Mouse (Mus musculus): ENCODE measurements at regions not wholly inside any gene's neighbourhood (a gene's known extent, or its start where the extent isn't known, plus 50 kb on each side); places are given as distances from the start of the nearest gene placed in this dataset.

GRCm38 (mm10) chr4:153593291-153593690, 110.7 kb upstream of the Ajap1 start:
- H3K36me3 ChIP-seq (ENCODE audit: insufficient read depth) = no peaks in the 10 kb centered on the region
- no peaks in the 10 kb centered on the region for H3K4me1 ChIP-seq (ENCODE audit: insufficient read depth)
- no peak for TF ChIP-seq CTCF (IDR thresholded peaks at IDR 0.05; ENCODE audit: low read depth)
- H3K27me3 ChIP-seq (ENCODE audit: insufficient read depth, low read length) = no peaks in the 10 kb centered on the region
- H3K27ac ChIP-seq (ENCODE audit: low read depth) = no peak overlapping the region
- ATAC-seq (ENCODE audit: insufficient read depth) (no peak), DNase-seq (no peak)
- WGBS = 24% methylated on average over 11 of the region's 11 CpGs
- no peaks in the 10 kb centered on the region for H3K9me3 ChIP-seq (ENCODE audit: low read depth, low read length)
- H3K4me3 ChIP-seq (ENCODE audit: low read depth, low read length) = no peak overlapping the region
- H3K4me2 ChIP-seq = no peak overlapping the region
- H3K9ac ChIP-seq = no peak overlapping the region

GRCm38 (mm10) chr4:153599794-153600370, 117.3 kb upstream of the Ajap1 start:
- TF ChIP-seq CTCF (IDR thresholded peaks at IDR 0.05; ENCODE audit: low read depth) = no peak
- no peak overlapping the region for H3K27ac ChIP-seq (ENCODE audit: low read depth)
- H3K4me1 ChIP-seq (ENCODE audit: insufficient read depth) = no peaks in the 10 kb centered on the region
- H3K4me2 ChIP-seq = no peak overlapping the region
- no peak for DNase-seq
- H3K27me3 ChIP-seq (ENCODE audit: insufficient read depth, low read length) = no peaks in the 10 kb centered on the region
- no peak overlapping the region for H3K9ac ChIP-seq
- no peak; the same call in 1 of the 2 replicates for ATAC-seq (ENCODE audit: insufficient read depth)
- no peaks in the 10 kb centered on the region for H3K36me3 ChIP-seq (ENCODE audit: insufficient read depth)
- H3K9me3 ChIP-seq (ENCODE audit: low read depth, low read length) = no peaks in the 10 kb centered on the region
- 34% methylated on average over 11 of the region's 11 CpGs for WGBS
- no peak overlapping the region for H3K4me3 ChIP-seq (ENCODE audit: low read depth, low read length)

- TF ChIP-seq CTCF (IDR thresholded peaks at IDR 0.05; ENCODE audit: low read depth) = no peak
- WGBS = 79% methylated on average over 4 of the region's 4 CpGs
- no peaks in the 10 kb centered on the region for H3K36me3 ChIP-seq (ENCODE audit: insufficient read depth)
- H3K4me1 ChIP-seq (ENCODE audit: insufficient read depth) = no peaks in the 10 kb centered on the region
- no peak overlapping the region for H3K9ac ChIP-seq
- no peak for DNase-seq
- H3K9me3 ChIP-seq (ENCODE audit: low read depth, low read length) = no peaks in the 10 kb centered on the region
- no peaks in the 10 kb centered on the region for H3K27me3 ChIP-seq (ENCODE audit: insufficient read depth, low read length)
- H3K4me2 ChIP-seq = no peak overlapping the region
- no peak for ATAC-seq (ENCODE audit: insufficient read depth)
- no peak overlapping the region for H3K27ac ChIP-seq (ENCODE audit: low read depth)
- no peak overlapping the region for H3K4me3 ChIP-seq (ENCODE audit: low read depth, low read length)
Measured at GRCm38 (mm10) chr4:153602496-153602895, 119.9 kb upstream of the Ajap1 start.

DNA sequence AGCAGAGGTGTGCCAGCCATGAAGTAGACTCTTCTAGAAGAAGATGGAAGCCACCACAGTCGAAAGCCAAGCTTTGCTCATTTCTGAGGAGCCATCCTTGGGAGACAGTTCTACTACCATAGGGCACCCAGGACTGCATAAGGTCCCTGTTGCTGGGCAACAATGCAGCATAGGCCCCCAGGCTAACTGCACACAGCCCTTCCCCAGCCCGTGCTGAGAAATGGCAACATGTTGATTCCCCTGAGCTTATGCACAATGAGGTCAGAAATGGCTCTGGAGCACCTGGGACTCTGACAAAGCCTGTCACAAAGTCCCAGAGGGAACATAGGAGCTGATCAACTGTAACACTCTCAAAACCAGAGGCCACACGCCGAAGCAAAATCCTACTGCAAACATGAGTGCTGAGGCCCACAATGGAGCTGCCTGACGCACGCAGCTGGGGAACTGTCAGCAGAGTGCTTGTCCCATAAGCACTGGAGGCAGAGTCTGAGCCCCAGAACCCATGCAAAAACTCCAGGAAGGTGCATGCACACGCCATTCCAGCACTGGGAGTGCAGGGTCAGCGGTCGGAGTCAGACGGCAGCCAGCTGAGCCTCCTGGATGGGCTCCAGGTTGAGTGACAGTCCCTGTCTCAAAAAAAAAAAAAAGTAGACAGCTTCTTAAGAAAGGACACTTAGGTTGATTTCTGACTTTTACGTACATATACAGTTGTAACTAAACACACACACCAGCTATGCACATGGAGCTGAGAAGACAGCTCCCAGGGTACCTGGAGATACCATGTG, 120.6 kb upstream of the Ajap1 start:
- 67% methylated on average over 11 of the region's 11 CpGs for WGBS
- Histone ChIP-seq H3K4me2 (no peak overlapping the region), H3K4me3 (ENCODE audit: low read depth, low read length) (no peak overlapping the region), H3K27me3 (ENCODE audit: insufficient read depth, low read length) (no peaks in the 10 kb centered on the region), H3K27ac (ENCODE audit: low read depth) (no peak overlapping the region), H3K9me3 (ENCODE audit: low read depth, low read length) (no peaks in the 10 kb centered on the region), H3K36me3 (ENCODE audit: insufficient read depth) (no peaks in the 10 kb centered on the region), H3K4me1 (ENCODE audit: insufficient read depth) (no peaks in the 10 kb centered on the region), H3K9ac (no peak overlapping the region)
- ATAC-seq (ENCODE audit: insufficient read depth) = no peak
- no peak for DNase-seq
- TF ChIP-seq CTCF (IDR thresholded peaks at IDR 0.05; ENCODE audit: low read depth) = no peak

GRCm38 (mm10) chr4:153603936-153604335, 121.3 kb upstream of the Ajap1 start:
- DNase-seq = no peak

GRCm38 (mm10) chr4:153604695-153605485, 122.3 kb upstream of the Ajap1 start:
- no peak for TF ChIP-seq CTCF (IDR thresholded peaks at IDR 0.05; ENCODE audit: low read depth)
- Histone ChIP-seq H3K9me3 (ENCODE audit: low read depth, low read length) (no peaks in the 10 kb centered on the region), H3K4me2 (no peak overlapping the region), H3K27ac (ENCODE audit: low read depth) (no peak overlapping the region), H3K27me3 (ENCODE audit: insufficient read depth, low read length) (no peaks in the 10 kb centered on the region), H3K9ac (no peak overlapping the region), H3K4me3 (ENCODE audit: low read depth, low read length) (no peak overlapping the region), H3K36me3 (ENCODE audit: insufficient read depth) (no peaks in the 10 kb centered on the region), H3K4me1 (ENCODE audit: insufficient read depth) (no peaks in the 10 kb centered on the region)
- DNase-seq = no peak
- 88% methylated on average over 16 of the region's 16 CpGs for WGBS
- no peak for ATAC-seq (ENCODE audit: insufficient read depth)

More at GRCm38 (mm10) chr4:153603936-153604335, 121.3 kb upstream of the Ajap1 start:
- Histone ChIP-seq H3K36me3 (ENCODE audit: insufficient read depth) (no peaks in the 10 kb centered on the region), H3K9ac (no peak overlapping the region), H3K9me3 (ENCODE audit: low read depth, low read length) (no peaks in the 10 kb centered on the region), H3K4me3 (ENCODE audit: low read depth, low read length) (no peak overlapping the region), H3K4me1 (ENCODE audit: insufficient read depth) (no peaks in the 10 kb centered on the region), H3K27me3 (ENCODE audit: insufficient read depth, low read length) (no peaks in the 10 kb centered on the region), H3K27ac (ENCODE audit: low read depth) (no peak overlapping the region), H3K4me2 (no peak overlapping the region)
- 70% methylated on average over 7 of the region's 7 CpGs for WGBS
- ATAC-seq (ENCODE audit: insufficient read depth) = no peak
- no peak for TF ChIP-seq CTCF (IDR thresholded peaks at IDR 0.05; ENCODE audit: low read depth)

DNA sequence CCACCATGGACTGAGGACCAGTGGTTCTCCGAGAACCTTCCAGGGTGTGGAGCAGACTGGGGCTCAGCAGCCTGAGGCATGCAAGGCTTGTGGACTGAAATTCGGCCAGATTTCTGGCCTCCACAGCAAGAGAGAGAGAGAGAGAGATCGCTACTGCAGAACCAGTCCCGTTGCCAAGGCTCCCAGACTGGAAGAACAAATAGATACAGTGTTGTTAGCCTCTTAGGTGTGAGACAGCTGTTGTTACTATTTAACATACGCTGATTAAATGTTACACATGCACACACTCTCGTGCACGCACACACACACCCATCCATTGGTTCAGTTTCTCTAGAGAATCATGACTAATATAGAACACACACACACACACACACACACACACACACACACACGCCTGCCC, 133.4 kb upstream of the Ajap1 start:
- no peak overlapping the region for H3K27ac ChIP-seq (ENCODE audit: low read depth)
- H3K4me3 ChIP-seq (ENCODE audit: low read depth, low read length) = no peak overlapping the region
- no peak overlapping the region for H3K4me2 ChIP-seq
- H3K4me1 ChIP-seq (ENCODE audit: insufficient read depth) = no peaks in the 10 kb centered on the region
- no peak for TF ChIP-seq CTCF (IDR thresholded peaks at IDR 0.05; ENCODE audit: low read depth)
- no peaks in the 10 kb centered on the region for H3K36me3 ChIP-seq (ENCODE audit: insufficient read depth)
- H3K9ac ChIP-seq = no peak overlapping the region
- no peak for DNase-seq
- no peaks in the 10 kb centered on the region for H3K27me3 ChIP-seq (ENCODE audit: insufficient read depth, low read length)
- no peak for ATAC-seq (ENCODE audit: insufficient read depth)
- 62% methylated on average over 8 of the region's 8 CpGs for WGBS
- H3K9me3 ChIP-seq (ENCODE audit: low read depth, low read length) = no peaks in the 10 kb centered on the region

Data from lung, embryonic 14.5 days (tissue).